Mouse (Mus musculus): ENCODE data around the gene 2410002F23Rik. TPM values are rescaled to one million over a fixed set of nuclear protein-coding genes. Genes with fewer than 3 reads are reported as not detected.

The 2410002F23Rik gene
- polyA plus RNA-seq (2021; fragmentation: Nextera tagmentation), result 86.1 and 106 TPM in 2 replicates
- long read RNA-seq, experiment 1, full-length matches to known transcripts, result 635 of 722 reads
- long read RNA-seq, experiment 1, partial matches to known transcripts, result 14 of 722 reads
- long read RNA-seq, experiment 1, other reads (novel, unspliced or antisense), result 73 of 722 reads
- long read RNA-seq, experiment 2, transcript 2410002F23Rik-208 (6 exons, 784 nt), result minor isoform, 15 of 115 reads
- long read RNA-seq, experiment 2, transcript 2410002F23Rik-201 (6 exons, 1,982 nt), result major isoform, 76 of 115 reads
- long read RNA-seq, experiment 2, transcript 2410002F23Rik-206 (5 exons, 3,336 nt), result minor isoform, 6 of 115 reads
- long read RNA-seq, experiment 2, partial matches to known transcripts, result 0 of 115 reads
- long read RNA-seq, experiment 2, other reads (novel, unspliced or antisense), result 13 of 115 reads

GRCm38 (mm10) chr7:44246055-44246983 is at the start of gene 2410002F23Rik, which contains the start of gene 1700028J19Rik:
Gene 2410002F23Rik, plus strand, starts transcription at chr7:44246722.
Gene 1700028J19Rik, minus strand, starts transcription at chr7:44246695.

DNA sequence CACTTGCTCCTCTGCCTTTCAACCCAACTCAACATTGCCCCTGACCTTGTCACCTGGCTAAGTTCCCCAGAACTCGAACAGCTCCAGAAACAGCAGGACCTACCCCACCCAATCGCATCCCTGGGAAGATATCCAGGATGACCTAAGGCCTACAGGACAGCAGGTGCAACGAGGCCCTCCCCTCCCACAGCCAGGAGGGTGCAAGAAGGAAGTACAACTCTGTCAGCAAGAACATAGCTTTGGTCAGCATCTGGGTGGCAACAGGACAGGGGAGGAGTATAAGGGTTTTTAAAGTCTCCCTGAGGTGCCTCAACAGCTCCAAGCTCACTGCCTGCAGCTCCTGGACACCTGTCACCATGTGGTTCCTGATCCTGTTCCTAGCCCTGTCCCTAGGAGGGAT is 48.6 kb upstream of the 2410002F23Rik start, which contains the start of gene Klk1b3:
Klk1b3 (plus strand) TSS at position 301 of the 400 bp plus-strand sequence.

GRCm38 (mm10) chr7:44207135-44207534 is 39.4 kb upstream of the 2410002F23Rik start, which contains the start of gene Klk1b4:
Gene Klk1b4, plus strand, starts transcription at chr7:44207435.

GRCm38 (mm10) chr7:44215645-44216044 is 30.9 kb upstream of the 2410002F23Rik start, which contains the start of gene Klk1b5:
Gene Klk1b5, plus strand, starts transcription at chr7:44215945.

DNA sequence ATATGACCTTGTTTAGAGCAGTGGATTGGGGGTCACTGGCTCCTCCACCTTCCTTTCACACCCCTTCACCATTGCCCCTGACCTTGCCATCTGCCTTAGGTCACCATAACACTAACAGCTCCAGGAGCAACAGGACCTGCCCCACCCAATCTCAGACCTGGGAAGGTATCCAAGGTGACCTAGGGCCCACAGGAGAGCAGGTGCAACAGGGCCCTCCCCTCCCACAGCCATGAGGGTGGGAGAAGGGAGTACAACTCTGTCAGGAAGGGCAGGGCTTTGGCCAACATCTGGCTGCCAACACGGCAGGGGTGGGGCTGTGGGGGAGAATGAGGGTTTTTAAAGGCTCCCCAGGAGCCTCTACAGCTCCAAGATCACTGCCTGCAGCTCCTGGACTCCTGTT is 21.4 kb upstream of the 2410002F23Rik start, which contains the start of gene Klk1:
Klk1 (plus strand) TSS at position 285 of the 400 bp plus-strand sequence.

GRCm38 (mm10) chr7:44235909-44236308 is 10.6 kb upstream of the 2410002F23Rik start, which contains the start of gene Gm36864:
Gene Gm36864, plus strand, starts transcription at chr7:44236177.

DNA sequence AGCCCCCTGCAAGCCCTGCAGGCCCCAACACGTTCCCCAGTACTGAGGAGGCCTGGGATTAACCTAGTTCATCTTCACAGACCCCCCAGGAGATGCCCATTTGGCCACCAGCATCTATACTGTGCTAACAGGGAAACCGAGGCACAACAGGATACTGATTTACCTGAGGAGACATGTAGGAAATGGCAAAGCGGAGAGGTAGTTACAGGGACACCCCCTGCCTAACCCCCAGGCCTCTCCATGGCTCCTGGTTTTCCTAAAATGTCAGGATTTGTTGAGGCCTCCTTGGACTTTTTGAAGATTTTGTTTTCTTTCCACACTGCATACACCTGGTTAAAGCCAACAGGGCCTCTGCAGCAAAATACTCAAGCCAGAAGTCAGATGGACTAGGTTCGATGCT is 10.8 kb downstream of the 2410002F23Rik start, which contains the start of gene Acp4:
Acp4 (minus strand) TSS at position 101 of the 400 bp plus-strand sequence.

DNA sequence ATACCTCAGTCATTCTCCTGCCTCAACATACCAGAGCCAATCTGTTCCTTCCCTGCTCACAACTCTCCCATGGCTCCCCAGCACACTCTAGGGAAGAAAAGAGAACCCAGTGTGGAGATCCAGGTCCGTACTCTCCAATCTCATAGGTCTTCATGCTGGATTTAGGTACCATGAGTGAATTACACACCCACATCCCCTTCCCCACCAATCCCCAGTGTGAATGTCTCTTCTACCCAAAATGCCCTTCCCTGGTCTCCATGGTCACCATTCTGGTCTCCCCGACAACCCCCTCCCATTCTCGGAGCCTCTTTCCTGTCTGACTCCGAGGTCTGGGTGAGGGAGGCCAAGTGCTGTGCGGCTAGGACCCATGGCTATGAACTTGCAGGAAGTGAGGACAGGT is 14.6 kb downstream of the 2410002F23Rik start, which contains the start of gene Gm15517:
Gm15517 (plus strand) TSS at position 301 of the 400 bp plus-strand sequence.

Other genes with a start within 250 kb of the 2410002F23Rik start
- gene Klk1b26, start 234.6 kb upstream of the 2410002F23Rik start, polyA plus RNA-seq (2021; fragmentation: Nextera tagmentation), result not detected in 2 replicates
- not detected in 2 replicates for gene Klk1b27, start 194.4 kb upstream of the 2410002F23Rik start, polyA plus RNA-seq (2021; fragmentation: Nextera tagmentation)
- not detected in 2 replicates for gene Klk1b21, start 144.4 kb upstream of the 2410002F23Rik start, polyA plus RNA-seq (2021; fragmentation: Nextera tagmentation)
- not detected in 2 replicates for gene Klk1b22, start 134.0 kb upstream of the 2410002F23Rik start, polyA plus RNA-seq (2021; fragmentation: Nextera tagmentation)
- gene Klk1b16, start 110.0 kb upstream of the 2410002F23Rik start, polyA plus RNA-seq (2021; fragmentation: Nextera tagmentation), result not detected in 2 replicates
- gene Klk1b24, start 58.5 kb upstream of the 2410002F23Rik start, polyA plus RNA-seq (2021; fragmentation: Nextera tagmentation), result not detected in 2 replicates
- not detected in 2 replicates for gene Klk1b3, start 48.5 kb upstream of the 2410002F23Rik start, polyA plus RNA-seq (2021; fragmentation: Nextera tagmentation)
- not detected in 2 replicates for gene Klk1b4, start 39.3 kb upstream of the 2410002F23Rik start, polyA plus RNA-seq (2021; fragmentation: Nextera tagmentation)
- not detected in 2 replicates for gene Klk1b5, start 30.8 kb upstream of the 2410002F23Rik start, polyA plus RNA-seq (2021; fragmentation: Nextera tagmentation)
- not detected in 2 replicates for gene Klk1, start 21.4 kb upstream of the 2410002F23Rik start, polyA plus RNA-seq (2021; fragmentation: Nextera tagmentation)
- gene Gm36864, start 10.5 kb upstream of the 2410002F23Rik start, polyA plus RNA-seq (2021; fragmentation: Nextera tagmentation), result not detected in 2 replicates
- gene 1700028J19Rik, start within 50 bp of the 2410002F23Rik start, polyA plus RNA-seq (2021; fragmentation: Nextera tagmentation), result 2.1 TPM in 2 replicates
- gene Acp4, start 10.7 kb downstream of the 2410002F23Rik start, polyA plus RNA-seq (2021; fragmentation: Nextera tagmentation), result not detected in 2 replicates
- gene Gm15517, start 14.7 kb downstream of the 2410002F23Rik start, polyA plus RNA-seq (2021; fragmentation: Nextera tagmentation), result not detected in 2 replicates
- 3.2 and 3.9 TPM in 2 replicates for gene Clec11a, start 60.2 kb downstream of the 2410002F23Rik start, polyA plus RNA-seq (2021; fragmentation: Nextera tagmentation)
- 86.1 and 191 TPM in 2 replicates for gene Shank1, start 63.5 kb downstream of the 2410002F23Rik start, polyA plus RNA-seq (2021; fragmentation: Nextera tagmentation)
- gene Syt3, start 137.4 kb downstream of the 2410002F23Rik start, polyA plus RNA-seq (2021; fragmentation: Nextera tagmentation), result 35.1 and 37.3 TPM in 2 replicates
- 1.7 TPM in 2 replicates for gene 1700008O03Rik, start 139.1 kb downstream of the 2410002F23Rik start, polyA plus RNA-seq (2021; fragmentation: Nextera tagmentation)
- 6.2 and 11.6 TPM in 2 replicates for gene Lrrc4b, start 182.3 kb downstream of the 2410002F23Rik start, polyA plus RNA-seq (2021; fragmentation: Nextera tagmentation)
- 0.58 and 0.73 TPM in 2 replicates for gene Aspdh, start 218.7 kb downstream of the 2410002F23Rik start, polyA plus RNA-seq (2021; fragmentation: Nextera tagmentation)
- 104 and 106 TPM in 2 replicates for gene Josd2, start 221.3 kb downstream of the 2410002F23Rik start, polyA plus RNA-seq (2021; fragmentation: Nextera tagmentation)
- gene Emc10, start 249.8 kb downstream of the 2410002F23Rik start, polyA plus RNA-seq (2021; fragmentation: Nextera tagmentation), result 176 and 362 TPM in 2 replicates
- gene Fam71e1, start 249.9 kb downstream of the 2410002F23Rik start, polyA plus RNA-seq (2021; fragmentation: Nextera tagmentation), result 6.3 and 9.3 TPM in 2 replicates